Mouse (Mus musculus): ENCODE measurements around the gene Cyp2c54. TPM values are rescaled to one million over a fixed set of nuclear protein-coding genes. Genes with fewer than 3 reads are reported as not detected.
"Not testable (repeated sequence)": the region's sequence is repeated elsewhere in the genome, so short reads cannot be mapped to it uniquely, and the experiment has no call there.

Gene Cyp2c54
- polyA plus RNA-seq (2016; fragmentation: Nextera tagmentation; extraction: Ambion mirVana), result not detected in 2 replicates

GRCm38 (mm10) chr19:40073701-40074100 is at the start of gene Cyp2c54:
Gene Cyp2c54 (minus strand): TSS chr19:40073827.
- Histone ChIP-seq H3K27me3 (no peaks in the 10 kb centered on the region), H3K36me3 (no peaks in the 10 kb centered on the region), H3K4me1 (no peaks in the 10 kb centered on the region), H3K9me3 (replicated peaks) (no peaks in the 10 kb centered on the region), H3K4me2 (replicated peaks) (no peak within 1 kb of the TSS), H3K27ac (no peak within 1 kb of the TSS), H3K9ac (no peak within 1 kb of the TSS), H3K4me3 (no peak within 1 kb of the TSS)
- ATAC-seq (ENCODE audit: low FRiP score), result no peak

GRCm38 (mm10) chr19:40119624-40120023 is 46.0 kb upstream of the Cyp2c54 start:
- not testable (repeated sequence) for H3K36me3 ChIP-seq; H3K9ac ChIP-seq; H3K4me2 ChIP-seq (replicated peaks); H3K27ac ChIP-seq; ATAC-seq (ENCODE audit: low FRiP score); H3K9me3 ChIP-seq (replicated peaks); H3K4me1 ChIP-seq; H3K27me3 ChIP-seq; H3K4me3 ChIP-seq
- 83% methylated on average over 13 of the region's 13 CpGs for WGBS

GRCm38 (mm10) chr19:40091111-40091510 is 17.5 kb upstream of the Cyp2c54 start:
- no peak for ATAC-seq (ENCODE audit: low FRiP score)
- Histone ChIP-seq H3K9me3 (replicated peaks) (no peaks in the 10 kb centered on the region), H3K27me3 (no peaks in the 10 kb centered on the region), H3K9ac (no peak overlapping the region), H3K27ac (no peak overlapping the region), H3K4me1 (no peaks in the 10 kb centered on the region), H3K4me2 (replicated peaks) (no peak overlapping the region), H3K4me3 (no peak overlapping the region), H3K36me3 (no peaks in the 10 kb centered on the region)
- WGBS, result 82% methylated on average over 3 of the region's 3 CpGs

DNA sequence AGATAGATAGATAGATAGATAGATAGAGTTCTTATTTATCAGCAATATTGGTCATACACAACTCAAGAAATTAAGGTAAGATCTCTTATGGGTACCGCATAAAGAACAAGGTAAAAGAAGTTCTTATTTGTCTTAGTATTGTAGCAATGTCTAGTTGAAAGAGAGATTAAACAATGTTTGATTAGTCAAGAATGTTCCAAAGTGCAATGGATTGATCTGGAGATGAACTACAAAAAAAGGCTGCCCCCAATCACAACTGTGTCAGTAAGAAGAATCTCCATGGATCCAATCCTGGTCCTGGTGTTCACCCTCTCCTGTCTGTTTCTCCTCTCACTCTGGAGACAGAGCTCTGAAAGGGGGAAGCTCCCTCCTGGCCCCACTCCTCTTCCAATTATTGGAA is 15.8 kb upstream of the Cyp2c54 start, which contains the start of gene Cyp2c50:
Gene Cyp2c50 (plus strand): TSS at position 268 of the 400 bp plus-strand sequence.
- not testable (repeated sequence) for H3K9ac ChIP-seq; H3K4me3 ChIP-seq; H3K27me3 ChIP-seq; ATAC-seq (ENCODE audit: low FRiP score); H3K4me2 ChIP-seq (replicated peaks); H3K36me3 ChIP-seq; H3K9me3 ChIP-seq (replicated peaks); H3K4me1 ChIP-seq; H3K27ac ChIP-seq
- 92% methylated on average over 1 of the region's 1 CpGs for WGBS

DNA sequence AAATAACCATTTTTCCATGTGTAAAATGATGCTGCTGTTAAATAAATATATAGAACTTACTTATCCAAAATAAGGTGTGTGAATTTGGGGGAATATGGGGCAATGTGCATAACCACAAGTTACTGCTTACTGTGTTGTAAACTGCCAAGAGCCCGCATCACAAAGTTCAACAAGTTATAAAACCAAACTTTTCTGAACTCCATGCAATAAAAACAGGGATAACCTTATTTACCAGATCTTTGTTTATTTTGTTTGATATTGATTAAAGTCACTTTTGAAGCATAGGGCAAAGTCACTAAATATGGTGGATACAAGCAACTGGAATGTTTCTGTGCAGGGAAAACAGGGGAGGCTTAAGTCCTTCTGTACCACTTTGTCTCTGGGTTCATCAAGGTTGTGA is 14.8 kb upstream of the Cyp2c54 start:
- ATAC-seq (ENCODE audit: low FRiP score), result no peak
- H3K27ac ChIP-seq, result no peak overlapping the region
- H3K9me3 ChIP-seq (replicated peaks), result no peaks in the 10 kb centered on the region
- no peaks in the 10 kb centered on the region for H3K27me3 ChIP-seq
- H3K4me3 ChIP-seq, result no peak overlapping the region
- WGBS, result 98% methylated on average over 1 of the region's 1 CpGs
- H3K4me2 ChIP-seq (replicated peaks), result no peak overlapping the region
- H3K9ac ChIP-seq, result no peak overlapping the region
- no peaks in the 10 kb centered on the region for H3K4me1 ChIP-seq
- H3K36me3 ChIP-seq, result no peaks in the 10 kb centered on the region

GRCm38 (mm10) chr19:39992140-39992539 is 81.5 kb downstream of the Cyp2c54 start, which contains the start of gene Cyp2c37:
Gene Cyp2c37 (plus strand): TSS chr19:39992424.
- not testable (repeated sequence) for H3K27me3 ChIP-seq; H3K27ac ChIP-seq; H3K4me2 ChIP-seq (replicated peaks); H3K9ac ChIP-seq; H3K9me3 ChIP-seq (replicated peaks); H3K36me3 ChIP-seq; H3K4me1 ChIP-seq; ATAC-seq (ENCODE audit: low FRiP score); H3K4me3 ChIP-seq
- 97% methylated on average over 1 of the region's 1 CpGs for WGBS

DNA sequence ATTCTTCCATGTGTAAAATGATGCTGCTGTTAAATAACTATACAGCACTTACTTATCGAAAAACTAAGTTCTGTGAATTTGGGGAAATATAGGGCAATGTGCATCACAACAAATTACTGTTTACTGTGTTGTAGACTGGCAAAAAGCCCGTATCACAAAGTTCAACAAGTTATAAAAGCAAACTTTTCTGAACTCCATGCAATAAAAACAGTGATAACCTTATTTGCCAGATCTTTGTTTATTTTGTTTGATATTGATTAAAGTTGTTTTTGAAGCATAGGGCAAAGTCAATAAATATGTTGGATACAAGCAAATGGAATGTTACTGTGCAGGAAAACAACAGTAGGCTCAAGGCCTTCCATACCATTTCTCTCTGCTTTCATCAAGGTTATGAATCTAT is 84.2 kb downstream of the Cyp2c54 start:
- no peak overlapping the region for H3K9ac ChIP-seq
- H3K4me1 ChIP-seq, result no peaks in the 10 kb centered on the region
- no peaks in the 10 kb centered on the region for H3K36me3 ChIP-seq
- 75% methylated on average over 2 of the region's 2 CpGs for WGBS
- H3K27me3 ChIP-seq, result no peaks in the 10 kb centered on the region
- H3K4me3 ChIP-seq, result no peak overlapping the region
- no peaks in the 10 kb centered on the region for H3K9me3 ChIP-seq (replicated peaks)
- H3K27ac ChIP-seq, result no peak overlapping the region
- ATAC-seq (ENCODE audit: low FRiP score), result no peak
- no peak overlapping the region for H3K4me2 ChIP-seq (replicated peaks)

Other genes with a start within 250 kb of the Cyp2c54 start
- gene Cyp2c69, start 187.0 kb downstream of the Cyp2c54 start, polyA plus RNA-seq (2016; fragmentation: Nextera tagmentation; extraction: Ambion mirVana), result not detected in 2 replicates
- not detected in 2 replicates for gene Cyp2c37, start 81.4 kb downstream of the Cyp2c54 start, polyA plus RNA-seq (2016; fragmentation: Nextera tagmentation; extraction: Ambion mirVana)
- not detected in 2 replicates for gene Cyp2c50, start 15.9 kb upstream of the Cyp2c54 start, polyA plus RNA-seq (2016; fragmentation: Nextera tagmentation; extraction: Ambion mirVana)
- gene Cyp2c70, start 113.5 kb upstream of the Cyp2c54 start, polyA plus RNA-seq (2016; fragmentation: Nextera tagmentation; extraction: Ambion mirVana), result not detected in 2 replicates
- 49.0 and 55.3 TPM in 2 replicates for gene Pdlim1, start 198.0 kb upstream of the Cyp2c54 start, polyA plus RNA-seq (2016; fragmentation: Nextera tagmentation; extraction: Ambion mirVana)

Measured in hindbrain, embryonic 12.5 days (tissue).